Mouse (Mus musculus): ENCODE data around the gene Zfp692. TPM values are rescaled to one million over a fixed set of nuclear protein-coding genes. Genes with fewer than 3 reads are reported as not detected.

Zfp692 gene
- 6.9 and 7.6 TPM in 2 replicates for polyA plus RNA-seq (2014; fragmentation: Nextera tagmentation; extraction: Ambion mirVana)

DNA sequence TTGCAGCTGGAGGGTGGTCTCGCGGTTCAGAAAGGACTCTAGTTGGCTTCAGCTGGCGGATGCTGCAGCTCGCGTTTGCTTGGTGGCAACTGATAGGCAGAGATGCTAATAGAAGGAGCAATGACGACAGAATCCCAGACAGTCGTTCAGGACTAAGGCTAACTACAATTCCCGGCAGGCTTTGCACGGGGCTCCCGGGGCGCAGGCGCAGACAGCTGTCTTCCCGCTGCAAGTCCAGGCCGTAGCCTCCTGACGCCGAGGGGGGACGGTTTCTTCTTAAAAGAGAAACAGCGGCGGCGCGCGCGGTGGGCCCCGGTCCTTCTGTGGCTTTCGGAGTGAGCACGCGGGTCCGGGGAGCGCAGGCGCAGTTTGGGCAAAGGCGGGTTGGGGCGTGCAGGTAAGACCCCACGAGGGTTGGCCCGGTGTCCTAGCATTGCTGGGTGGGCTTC lies at the start of gene Zfp692:
TSS of gene Zfp692 (plus strand) at position 210 of the 449 bp plus-strand sequence.
- H3K9me3 ChIP-seq (ENCODE audit: control insufficient read depth, low read length): no peaks in the 10 kb centered on the region
- no peaks in the 10 kb centered on the region for H3K27me3 ChIP-seq (ENCODE audit: control insufficient read depth, insufficient read depth, low read length)
- H3K4me2 ChIP-seq (ENCODE audit: low read length): peak within 1 kb of the TSS; percentile 95
- H3K27ac ChIP-seq (replicated peaks in 1 of 2; ENCODE audit: control insufficient read depth in 1 of 2, insufficient read depth in 1 of 2, low read depth in 2 of 2, low read length in 2 of 2): no peak within 1 kb of the TSS; a peak in 1 of 4 replicates
- H3K9ac ChIP-seq (ENCODE audit: low read length): peak within 1 kb of the TSS; percentile 75
- H3K4me3 ChIP-seq (ENCODE audit: control insufficient read depth in 1 of 2, insufficient read depth in 1 of 2, low read depth in 1 of 2, low read length in 2 of 2): peak within 1 kb of the TSS; percentile 50 to 56
- H3K36me3 ChIP-seq (ENCODE audit: control insufficient read depth, insufficient read depth, low read length): 0 out of 2 replicates have a peak, but pooled peaks cover 7% of the 10 kb centered on the region
- WGBS: under 1% methylated on average over 34 of the region's 34 CpGs
- peak; percentile 44 for ATAC-seq (ENCODE audit: insufficient number of reproducible peaks, insufficient read depth, low FRiP score, low read depth)
- H3K4me1 ChIP-seq (ENCODE audit: control insufficient read depth in 2 of 2, insufficient read depth in 2 of 2, low read length in 2 of 2): peaks cover 7 to 8% of the 10 kb centered on the region in 2 experiments

- Histone ChIP-seq H3K9me3 (ENCODE audit: control insufficient read depth, low read length) (no peaks in the 10 kb centered on the region), H3K27me3 (ENCODE audit: control insufficient read depth, insufficient read depth, low read length) (no peaks in the 10 kb centered on the region), H3K4me3 (ENCODE audit: control insufficient read depth in 1 of 2, insufficient read depth in 1 of 2, low read depth in 1 of 2, low read length in 2 of 2) (no peak overlapping the region), H3K9ac (ENCODE audit: low read length) (no peak overlapping the region), H3K4me1 (ENCODE audit: control insufficient read depth in 2 of 2, insufficient read depth in 2 of 2, low read length in 2 of 2) (no peaks in the 10 kb centered on the region), H3K36me3 (ENCODE audit: control insufficient read depth, insufficient read depth, low read length) (no peaks in the 10 kb centered on the region), H3K27ac (replicated peaks in 1 of 2; ENCODE audit: control insufficient read depth in 1 of 2, insufficient read depth in 1 of 2, low read depth in 2 of 2, low read length in 2 of 2) (no peak overlapping the region), H3K4me2 (ENCODE audit: low read length) (no peak overlapping the region)
- ATAC-seq (ENCODE audit: insufficient number of reproducible peaks, insufficient read depth, low FRiP score, low read depth): no peak
- WGBS: 81% methylated on average over 5 of the region's 5 CpGs
Observed at GRCm38 (mm10) chr11:58257816-58258215, 49.1 kb upstream of the Zfp692 start.

DNA sequence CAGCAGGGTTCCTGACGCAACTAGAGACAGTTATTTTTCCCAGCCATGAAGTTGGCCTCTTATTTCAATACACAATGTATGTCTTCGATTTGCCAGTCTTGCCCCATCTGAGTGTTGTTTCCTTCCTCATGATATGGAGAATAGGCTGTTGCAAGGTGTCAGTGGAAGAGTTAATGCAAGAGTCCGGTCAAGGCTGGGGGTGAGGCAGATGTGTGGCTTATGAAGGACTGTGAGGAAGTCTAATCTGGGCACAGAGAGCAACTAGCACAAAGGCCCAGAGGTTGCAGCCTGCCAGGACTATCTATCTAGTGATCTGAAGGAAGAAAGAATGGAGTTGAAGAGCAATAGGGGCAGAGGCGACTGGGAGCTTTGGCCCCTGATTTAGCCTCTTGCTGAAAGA lies 46.7 kb upstream of the Zfp692 start:
- Histone ChIP-seq H3K9me3 (ENCODE audit: control insufficient read depth, low read length) (no peaks in the 10 kb centered on the region), H3K4me1 (ENCODE audit: control insufficient read depth in 2 of 2, insufficient read depth in 2 of 2, low read length in 2 of 2) (no peaks in the 10 kb centered on the region), H3K36me3 (ENCODE audit: control insufficient read depth, insufficient read depth, low read length) (no peaks in the 10 kb centered on the region), H3K27me3 (ENCODE audit: control insufficient read depth, insufficient read depth, low read length) (no peaks in the 10 kb centered on the region), H3K4me2 (ENCODE audit: low read length) (no peak overlapping the region), H3K9ac (ENCODE audit: low read length) (no peak overlapping the region), H3K4me3 (ENCODE audit: control insufficient read depth in 1 of 2, insufficient read depth in 1 of 2, low read depth in 1 of 2, low read length in 2 of 2) (no peak overlapping the region), H3K27ac (replicated peaks in 1 of 2; ENCODE audit: control insufficient read depth in 1 of 2, insufficient read depth in 1 of 2, low read depth in 2 of 2, low read length in 2 of 2) (no peak overlapping the region)
- no peak for ATAC-seq (ENCODE audit: insufficient number of reproducible peaks, insufficient read depth, low FRiP score, low read depth)
- 80% methylated on average over 4 of the region's 4 CpGs for WGBS

- ATAC-seq (ENCODE audit: insufficient number of reproducible peaks, insufficient read depth, low FRiP score, low read depth): no peak
- no peak overlapping the region for H3K27ac ChIP-seq (replicated peaks in 1 of 2; ENCODE audit: control insufficient read depth in 1 of 2, insufficient read depth in 1 of 2, low read depth in 2 of 2, low read length in 2 of 2)
- no peaks in the 10 kb centered on the region for H3K4me1 ChIP-seq (ENCODE audit: control insufficient read depth in 2 of 2, insufficient read depth in 2 of 2, low read length in 2 of 2)
- no peaks in the 10 kb centered on the region for H3K36me3 ChIP-seq (ENCODE audit: control insufficient read depth, insufficient read depth, low read length)
- no peak overlapping the region for H3K4me3 ChIP-seq (ENCODE audit: control insufficient read depth in 1 of 2, insufficient read depth in 1 of 2, low read depth in 1 of 2, low read length in 2 of 2)
- H3K27me3 ChIP-seq (ENCODE audit: control insufficient read depth, insufficient read depth, low read length): no peaks in the 10 kb centered on the region
- no peak overlapping the region for H3K9ac ChIP-seq (ENCODE audit: low read length)
- no peak overlapping the region for H3K4me2 ChIP-seq (ENCODE audit: low read length)
- H3K9me3 ChIP-seq (ENCODE audit: control insufficient read depth, low read length): no peaks in the 10 kb centered on the region
- 78% methylated on average over 4 of the region's 4 CpGs for WGBS
Observed at GRCm38 (mm10) chr11:58261826-58262225, 45.0 kb upstream of the Zfp692 start.

- H3K27me3 ChIP-seq (ENCODE audit: control insufficient read depth, insufficient read depth, low read length): no peaks in the 10 kb centered on the region
- no peak for ATAC-seq (ENCODE audit: insufficient number of reproducible peaks, insufficient read depth, low FRiP score, low read depth)
Observed at GRCm38 (mm10) chr11:58262336-58262735, 44.5 kb upstream of the Zfp692 start.

GRCm38 (mm10) chr11:58263516-58263915 lies 43.4 kb upstream of the Zfp692 start:
- no peaks in the 10 kb centered on the region for H3K9me3 ChIP-seq (ENCODE audit: control insufficient read depth, low read length)
- WGBS: 54% methylated on average over 2 of the region's 2 CpGs

More at GRCm38 (mm10) chr11:58262336-58262735, 44.5 kb upstream of the Zfp692 start:
- Histone ChIP-seq H3K9me3 (ENCODE audit: control insufficient read depth, low read length) (no peaks in the 10 kb centered on the region), H3K36me3 (ENCODE audit: control insufficient read depth, insufficient read depth, low read length) (no peaks in the 10 kb centered on the region), H3K4me2 (ENCODE audit: low read length) (no peak overlapping the region), H3K27ac (replicated peaks in 1 of 2; ENCODE audit: control insufficient read depth in 1 of 2, insufficient read depth in 1 of 2, low read depth in 2 of 2, low read length in 2 of 2) (no peak overlapping the region), H3K9ac (ENCODE audit: low read length) (no peak overlapping the region), H3K4me1 (ENCODE audit: control insufficient read depth in 2 of 2, insufficient read depth in 2 of 2, low read length in 2 of 2) (no peaks in the 10 kb centered on the region), H3K4me3 (ENCODE audit: control insufficient read depth in 1 of 2, insufficient read depth in 1 of 2, low read depth in 1 of 2, low read length in 2 of 2) (no peak overlapping the region)
- WGBS: 93% methylated on average over 3 of the region's 3 CpGs

GRCm38 (mm10) chr11:58264546-58264945 lies 42.3 kb upstream of the Zfp692 start:
- Histone ChIP-seq H3K27ac (replicated peaks in 1 of 2; ENCODE audit: control insufficient read depth in 1 of 2, insufficient read depth in 1 of 2, low read depth in 2 of 2, low read length in 2 of 2) (no peak overlapping the region), H3K9ac (ENCODE audit: low read length) (no peak overlapping the region), H3K4me1 (ENCODE audit: control insufficient read depth in 2 of 2, insufficient read depth in 2 of 2, low read length in 2 of 2) (no peaks in the 10 kb centered on the region), H3K27me3 (ENCODE audit: control insufficient read depth, insufficient read depth, low read length) (no peaks in the 10 kb centered on the region), H3K4me3 (ENCODE audit: control insufficient read depth in 1 of 2, insufficient read depth in 1 of 2, low read depth in 1 of 2, low read length in 2 of 2) (no peak overlapping the region), H3K9me3 (ENCODE audit: control insufficient read depth, low read length) (no peaks in the 10 kb centered on the region), H3K4me2 (ENCODE audit: low read length) (no peak overlapping the region), H3K36me3 (ENCODE audit: control insufficient read depth, insufficient read depth, low read length) (no peaks in the 10 kb centered on the region)
- no peak for ATAC-seq (ENCODE audit: insufficient number of reproducible peaks, insufficient read depth, low FRiP score, low read depth)
- WGBS: 81% methylated on average over 9 of the region's 9 CpGs

More at GRCm38 (mm10) chr11:58263516-58263915, 43.4 kb upstream of the Zfp692 start:
- no peak for ATAC-seq (ENCODE audit: insufficient number of reproducible peaks, insufficient read depth, low FRiP score, low read depth)
- no peaks in the 10 kb centered on the region for H3K36me3 ChIP-seq (ENCODE audit: control insufficient read depth, insufficient read depth, low read length)
- no peak overlapping the region for H3K27ac ChIP-seq (replicated peaks in 1 of 2; ENCODE audit: control insufficient read depth in 1 of 2, insufficient read depth in 1 of 2, low read depth in 2 of 2, low read length in 2 of 2)
- H3K4me2 ChIP-seq (ENCODE audit: low read length): no peak overlapping the region
- H3K4me1 ChIP-seq (ENCODE audit: control insufficient read depth in 2 of 2, insufficient read depth in 2 of 2, low read length in 2 of 2): no peaks in the 10 kb centered on the region
- no peak overlapping the region for H3K4me3 ChIP-seq (ENCODE audit: control insufficient read depth in 1 of 2, insufficient read depth in 1 of 2, low read depth in 1 of 2, low read length in 2 of 2)
- no peak overlapping the region for H3K9ac ChIP-seq (ENCODE audit: low read length)
- no peaks in the 10 kb centered on the region for H3K27me3 ChIP-seq (ENCODE audit: control insufficient read depth, insufficient read depth, low read length)

GRCm38 (mm10) chr11:58268285-58268684 lies 38.6 kb upstream of the Zfp692 start:
- Histone ChIP-seq H3K27me3 (ENCODE audit: control insufficient read depth, insufficient read depth, low read length) (no peaks in the 10 kb centered on the region), H3K4me2 (ENCODE audit: low read length) (no peak overlapping the region), H3K36me3 (ENCODE audit: control insufficient read depth, insufficient read depth, low read length) (no peaks in the 10 kb centered on the region), H3K9ac (ENCODE audit: low read length) (no peak overlapping the region), H3K4me3 (ENCODE audit: control insufficient read depth in 1 of 2, insufficient read depth in 1 of 2, low read depth in 1 of 2, low read length in 2 of 2) (no peak overlapping the region), H3K4me1 (ENCODE audit: control insufficient read depth in 2 of 2, insufficient read depth in 2 of 2, low read length in 2 of 2) (no peaks in the 10 kb centered on the region), H3K9me3 (ENCODE audit: control insufficient read depth, low read length) (no peaks in the 10 kb centered on the region), H3K27ac (replicated peaks in 1 of 2; ENCODE audit: control insufficient read depth in 1 of 2, insufficient read depth in 1 of 2, low read depth in 2 of 2, low read length in 2 of 2) (no peak overlapping the region)
- WGBS: 79% methylated on average over 3 of the region's 3 CpGs
- ATAC-seq (ENCODE audit: insufficient number of reproducible peaks, insufficient read depth, low FRiP score, low read depth): no peak
